In genomic region chr2:90753565-90753964, GRCm38 (mm10) we compare ENCODE assay signal across 33 mouse cellular contexts. TPM values are rescaled to one million over a fixed set of nuclear protein-coding genes. Genes with fewer than 3 reads are reported as not detected.
"Had no signal": no experiment of that assay in that cellular context is flagged by ENCODE, and none has a peak within 500 bp of the region (broad histone marks: within the 10 kb centered on the region; RNA-seq: fewer than 3 reads in every experiment).

No protein-coding gene starts in this region.

- ATAC-seq: liver, embryonic 12.5 days; liver, postnatal 0 days; lung, postnatal 0 days; midbrain, embryonic 13.5 days; midbrain, embryonic 15.5 days; midbrain, embryonic 16.5 days had no signal

- H3K4me1 ChIP-seq: limb, embryonic 10.5 days; lung, embryonic 15.5 days; neural tube, embryonic 12.5 days had no signal

- H3K27me3 ChIP-seq: limb, embryonic 12.5 days; limb, embryonic 13.5 days; limb, embryonic 15.5 days; liver, embryonic 12.5 days; liver, embryonic 13.5 days; liver, embryonic 15.5 days; lung, embryonic 15.5 days; megakaryocyte, embryonic 14.5 days; midbrain, embryonic 12.5 days; midbrain, embryonic 13.5 days; midbrain, embryonic 15.5 days; neural tube, embryonic 12.5 days had no signal

- H3K4me2 ChIP-seq: limb, embryonic 12.5 days; limb, embryonic 13.5 days; limb, embryonic 15.5 days; liver, embryonic 11.5 days; liver, embryonic 12.5 days; liver, embryonic 13.5 days; liver, embryonic 15.5 days; lung, embryonic 14.5 days; lung, embryonic 15.5 days; midbrain, embryonic 11.5 days; midbrain, embryonic 12.5 days; midbrain, embryonic 13.5 days; midbrain, embryonic 15.5 days; neural tube, embryonic 12.5 days had no signal

- H3K4me3 ChIP-seq: limb, embryonic 10.5 days; limb, embryonic 12.5 days; limb, embryonic 13.5 days; limb, embryonic 15.5 days; liver, embryonic 12.5 days; liver, embryonic 13.5 days; liver, embryonic 15.5 days; lung, embryonic 15.5 days; megakaryocyte, embryonic 14.5 days; midbrain, embryonic 10.5 days; midbrain, embryonic 12.5 days; midbrain, embryonic 13.5 days; midbrain, embryonic 15.5 days; myocyte; neural tube, embryonic 12.5 days had no signal

- DNase-seq: left cerebral cortex, postnatal 4 days; liver; liver, embryonic 13.5 days; liver, postnatal 0 days; lung, adult 2 months; lung, embryonic 14.5 days; lung, postnatal 10 days; lung, postnatal 14 days; lung, postnatal 4 days; midbrain, embryonic 14.5 days had no signal

- H3K9me3 ChIP-seq: limb, embryonic 10.5 days; limb, embryonic 12.5 days; limb, embryonic 13.5 days; limb, embryonic 15.5 days; liver, embryonic 12.5 days; liver, embryonic 13.5 days; liver, embryonic 15.5 days; lung, embryonic 15.5 days; megakaryocyte, embryonic 14.5 days; midbrain, embryonic 10.5 days; midbrain, embryonic 12.5 days; midbrain, embryonic 13.5 days; midbrain, embryonic 15.5 days; neural tube, embryonic 12.5 days had no signal

- H3K9ac ChIP-seq: limb, embryonic 12.5 days; limb, embryonic 13.5 days; limb, embryonic 15.5 days; liver, embryonic 12.5 days; liver, embryonic 13.5 days; liver, embryonic 14.5 days; liver, embryonic 15.5 days; liver, postnatal 0 days; lung, embryonic 14.5 days; lung, embryonic 15.5 days; midbrain, embryonic 12.5 days; midbrain, embryonic 13.5 days; midbrain, embryonic 15.5 days; neural tube, embryonic 12.5 days had no signal

- H3K27ac ChIP-seq: limb, embryonic 10.5 days; limb, embryonic 12.5 days; limb, embryonic 13.5 days; limb, embryonic 15.5 days; liver, embryonic 12.5 days; liver, embryonic 13.5 days; liver, embryonic 14.5 days; liver, embryonic 15.5 days; lung, embryonic 15.5 days; macrophage; midbrain, embryonic 10.5 days; midbrain, embryonic 12.5 days; midbrain, embryonic 13.5 days; midbrain, embryonic 15.5 days; neural tube, embryonic 12.5 days had no signal

RNA-seq across cellular contexts. Expression of gene Agbl2, which starts 29.0 kb away (rescaled TPM):
- total RNA-seq: liver, adult 2 months; megakaryocyte, adult 5-6 weeks; megakaryocyte-erythroid progenitor cell, adult 5-6 weeks had no signal
- polyA plus RNA-seq: liver, embryonic 15.5 days; liver, postnatal 0 days; macrophage; myocyte had no signal
